Mouse (Mus musculus) NIH3T3 (cell line): Measurements from ENCODE around the gene Tcap.

Experiments
- DNase-seq: peaks from one replicate; pipeline ENCODE4 v3.0.0-alpha.2; 2012; ENCODE audit warnings: low read depth

The Tcap gene

DNA sequence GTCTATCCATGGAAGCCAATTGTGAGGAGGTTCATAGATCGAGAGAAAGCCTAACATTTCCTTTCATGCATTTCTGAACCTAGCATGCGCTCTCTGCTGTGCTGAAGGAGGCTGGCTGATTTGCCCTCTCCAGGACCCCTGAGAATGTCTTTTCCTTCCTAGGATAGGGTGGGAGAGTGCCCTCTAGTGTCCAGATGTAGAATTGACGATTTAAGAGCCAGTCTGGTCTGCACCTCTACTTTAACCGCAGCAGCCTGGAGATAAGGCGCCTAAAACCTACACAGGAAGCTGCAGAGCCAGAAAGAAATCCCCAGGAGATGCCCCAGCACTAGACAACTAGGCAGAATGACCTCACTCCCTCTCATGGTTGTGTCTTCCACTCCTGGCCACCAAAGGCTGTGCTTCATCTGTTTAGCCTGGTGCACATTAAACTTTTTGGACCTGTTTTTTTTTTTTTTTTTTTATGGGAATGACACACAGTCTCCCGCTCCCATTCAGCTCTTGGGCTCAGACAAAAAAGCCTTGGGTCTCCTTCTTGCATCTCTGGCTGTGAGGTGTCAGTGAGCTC lies 27.8 kb upstream of the Tcap start:
- peak; percentile 88 for DNase-seq

- DNase-seq, result no peak
Measured at GRCm38 (mm10) chr11:98356625-98357394, 26.8 kb upstream of the Tcap start.

DNA sequence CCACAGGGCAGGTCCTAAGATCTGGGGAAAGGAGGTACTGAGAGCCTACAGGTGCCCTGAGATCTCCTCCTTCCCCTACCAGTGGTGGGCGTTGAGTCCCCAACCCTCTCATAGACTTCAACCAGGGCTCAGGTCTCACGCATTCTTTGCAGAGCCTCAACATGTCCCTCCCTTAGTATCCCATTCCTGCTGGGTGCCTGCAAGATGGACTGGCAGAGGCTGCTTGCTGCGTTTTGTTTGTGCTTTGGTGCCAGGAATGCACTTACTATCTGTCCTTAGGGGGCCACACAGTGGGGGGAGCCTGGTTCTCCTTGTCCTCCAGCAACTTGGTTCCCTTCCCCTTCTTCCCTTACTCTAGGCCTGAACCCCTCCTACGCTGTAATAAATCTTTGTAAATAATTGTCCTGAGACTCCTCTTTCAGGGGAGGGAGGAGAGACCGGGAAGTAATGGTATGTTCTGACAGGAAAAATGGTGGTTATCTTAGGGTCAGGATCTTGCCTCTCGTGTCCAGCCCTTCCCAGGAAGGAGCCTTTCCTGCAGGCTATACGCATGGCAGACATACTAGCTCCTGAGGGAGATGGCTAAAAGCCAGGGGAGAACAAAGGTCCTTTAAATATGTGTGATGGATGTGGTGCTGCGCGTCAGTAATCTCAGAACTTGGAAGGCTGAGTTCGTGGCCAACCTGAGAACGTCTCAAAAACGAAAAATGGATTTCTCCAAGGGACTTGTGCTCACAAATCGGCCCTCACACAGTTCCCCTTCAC lies 26.0 kb upstream of the Tcap start:
- no peak for DNase-seq

- peak; percentile 98 for DNase-seq
Measured at GRCm38 (mm10) chr11:98358161-98359083, 25.2 kb upstream of the Tcap start, which contains the start of gene Stard3. TSS of gene Stard3 (plus strand) at chr11:98358368.

DNA sequence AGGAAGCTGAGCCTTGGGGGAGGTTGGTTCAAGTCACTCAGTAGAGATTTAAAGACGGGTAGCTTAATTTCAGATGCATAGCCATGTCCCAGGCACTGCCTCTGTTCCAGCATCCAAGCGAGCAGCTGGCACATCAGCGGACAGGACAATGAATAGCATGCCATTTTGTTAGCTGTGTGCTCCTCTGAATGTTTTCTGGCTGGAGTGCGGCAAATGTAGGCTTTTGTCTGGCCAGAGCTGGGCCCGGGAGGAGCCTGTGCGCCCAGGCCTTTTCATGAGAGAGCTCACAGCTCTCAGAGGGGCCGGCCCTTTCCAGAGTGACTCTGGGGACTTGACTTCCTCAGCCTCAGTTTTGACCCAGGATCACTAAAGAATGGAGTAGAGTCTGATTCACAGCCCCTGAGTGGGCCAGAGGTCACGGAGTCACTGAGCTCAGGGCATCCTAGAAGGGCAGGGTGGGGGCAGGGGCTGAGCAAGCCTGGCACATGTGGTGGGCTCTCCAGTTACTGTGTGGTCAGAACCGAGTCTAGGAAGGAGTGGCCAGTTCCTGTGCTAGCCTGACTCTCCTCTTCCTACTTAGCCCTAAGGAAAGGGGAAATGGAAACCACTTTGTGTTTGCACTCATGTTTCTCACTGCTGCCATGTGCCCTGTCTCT lies 22.6 kb upstream of the Tcap start:
- peak; percentile 7 for DNase-seq

GRCm38 (mm10) chr11:98363817-98364216 lies 19.8 kb upstream of the Tcap start:
- no peak for DNase-seq

- DNase-seq, result no peak
Measured at GRCm38 (mm10) chr11:98364410-98364809, 19.2 kb upstream of the Tcap start.

DNA sequence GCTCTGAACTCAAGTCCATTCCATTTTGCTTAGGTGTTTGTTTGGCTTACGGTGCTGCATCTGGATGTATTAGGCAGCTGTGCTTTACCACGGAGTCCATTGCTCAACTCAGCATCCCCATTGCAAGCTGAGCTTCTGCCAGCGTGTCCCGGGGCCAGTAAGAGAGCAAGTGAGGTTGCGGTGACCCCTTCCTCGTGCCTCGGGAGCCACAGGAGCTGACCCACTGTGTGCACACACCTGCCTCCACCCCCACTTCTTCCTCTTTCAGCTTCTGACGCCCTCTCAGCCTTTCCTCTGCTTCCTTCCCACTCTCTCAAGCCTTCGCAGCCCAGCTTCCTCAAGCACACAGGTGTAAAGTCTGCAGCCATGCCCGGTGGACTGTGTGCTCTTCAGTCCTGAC lies 17.3 kb upstream of the Tcap start:
- peak; percentile 60 for DNase-seq

DNA sequence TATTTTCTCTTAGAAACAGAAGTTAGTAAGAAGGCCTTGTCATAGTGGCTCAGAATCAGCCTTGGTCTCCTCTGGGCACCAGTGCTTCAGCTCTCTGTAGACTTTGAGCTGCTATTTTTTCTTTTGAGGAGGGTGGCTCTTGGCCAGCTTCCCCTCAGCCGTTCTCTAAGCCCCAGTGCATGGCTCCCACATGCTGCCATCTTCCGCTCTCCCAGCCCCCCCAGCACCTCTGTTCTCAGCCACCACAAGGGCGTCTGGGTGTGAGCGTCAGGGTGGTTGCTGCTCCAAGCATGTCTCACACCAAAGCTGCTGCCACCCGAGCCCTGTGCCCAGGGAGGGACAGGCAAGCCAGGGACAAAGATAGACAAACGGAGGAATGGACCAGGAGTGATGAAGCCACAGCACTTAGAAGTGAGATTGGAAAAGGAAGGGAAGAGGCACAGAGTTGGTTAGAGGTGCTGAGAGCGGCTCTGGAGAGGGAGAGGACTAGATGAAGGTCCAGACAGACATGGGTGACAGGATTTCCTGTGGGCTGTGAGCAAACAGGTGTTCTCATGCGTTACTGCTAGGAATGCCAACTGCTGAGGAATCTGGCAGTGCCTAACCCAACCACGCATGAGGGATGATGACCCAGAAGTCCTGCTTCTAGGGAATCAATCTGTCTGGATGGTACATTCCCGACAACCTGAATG lies 16.3 kb upstream of the Tcap start:
- DNase-seq, result no peak

- DNase-seq, result no peak
Measured at GRCm38 (mm10) chr11:98367863-98368186, 15.8 kb upstream of the Tcap start.

DNA sequence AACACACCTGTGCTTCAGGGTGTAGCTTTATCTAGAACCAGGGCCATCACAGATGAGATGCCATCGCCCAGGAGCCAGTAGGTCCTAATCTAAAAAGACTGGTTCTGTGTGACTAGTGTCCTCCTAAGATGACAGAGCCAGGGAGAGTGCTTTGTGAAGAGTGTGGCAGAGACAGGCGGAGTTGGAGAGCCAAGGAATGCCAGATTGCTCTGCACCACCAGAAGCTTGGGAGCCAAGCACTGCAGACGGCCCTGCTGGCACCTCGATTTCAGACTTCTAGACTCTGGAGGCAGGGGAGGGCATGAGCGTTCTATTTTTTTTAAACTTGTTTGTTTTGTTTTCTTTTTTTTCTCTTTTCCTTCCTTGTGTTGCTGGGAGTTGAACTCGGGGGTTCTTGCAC lies 14.3 kb upstream of the Tcap start:
- no peak for DNase-seq

DNA sequence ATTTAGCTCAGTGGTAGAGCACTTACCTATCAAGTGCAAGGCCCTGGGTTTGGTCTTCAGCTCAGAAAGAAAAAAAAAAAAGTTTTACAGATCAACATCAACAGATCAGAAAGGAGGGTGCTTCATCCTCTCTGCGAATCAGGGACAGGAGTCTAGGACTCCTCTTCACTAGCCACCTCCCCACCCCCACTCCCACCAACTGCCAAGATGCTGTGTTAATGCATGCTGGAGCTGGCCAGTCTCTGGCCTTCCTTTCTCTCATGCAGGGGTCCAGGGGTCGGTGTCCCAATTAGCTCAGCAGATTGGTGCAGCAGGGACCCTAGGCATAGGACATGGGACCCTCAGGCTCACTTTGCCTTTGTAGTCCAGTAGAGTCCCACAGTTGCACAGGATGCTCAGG lies 13.0 kb upstream of the Tcap start:
- DNase-seq, result no peak

- no peak for DNase-seq
Measured at GRCm38 (mm10) chr11:98371556-98372240, 11.9 kb upstream of the Tcap start.

GRCm38 (mm10) chr11:98372406-98372805 lies 11.2 kb upstream of the Tcap start:
- peak; percentile 88 for DNase-seq

DNA sequence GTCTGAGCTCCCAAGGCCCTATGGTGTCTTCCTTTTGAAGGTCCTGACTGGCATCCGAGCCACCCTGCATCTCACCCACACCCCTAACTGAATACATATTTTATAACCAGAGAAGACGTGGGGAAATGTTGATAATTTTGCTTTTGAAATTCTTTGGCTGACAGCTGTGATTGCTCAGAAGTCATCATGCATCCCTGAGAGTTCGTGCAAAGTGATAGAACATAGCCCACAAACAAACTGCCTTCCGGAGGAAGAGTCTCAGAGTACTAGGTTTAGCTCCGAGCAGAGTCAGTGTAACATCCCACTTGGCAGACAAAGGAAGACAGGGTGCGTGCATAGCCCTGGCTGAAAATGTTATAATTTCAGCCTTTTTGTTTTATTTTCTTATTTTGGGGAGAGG lies 10.4 kb upstream of the Tcap start:
- DNase-seq, result no peak

- no peak for DNase-seq
Measured at GRCm38 (mm10) chr11:98374266-98374665, 9.3 kb upstream of the Tcap start.

DNA sequence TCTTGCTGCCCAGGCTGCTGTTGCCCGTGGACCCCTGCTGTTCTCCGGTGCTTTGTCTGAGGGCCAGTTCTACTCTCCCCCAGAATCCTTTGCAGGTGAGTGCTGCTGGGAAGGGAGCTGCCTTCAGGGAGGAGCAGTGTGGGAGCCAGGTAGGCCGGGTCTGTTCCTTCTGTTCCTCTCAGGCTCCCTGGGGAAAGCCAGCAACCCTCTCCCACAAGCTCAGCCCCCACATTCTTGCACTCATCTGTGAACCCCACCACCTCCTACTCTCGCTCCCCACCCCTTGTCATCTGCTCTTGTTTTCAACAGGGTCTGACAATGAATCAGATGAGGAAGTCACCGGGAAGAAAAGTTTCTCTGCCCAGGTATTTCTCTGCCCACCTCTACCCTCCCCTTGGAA lies 6.9 kb upstream of the Tcap start:
- DNase-seq, result no peak

DNA sequence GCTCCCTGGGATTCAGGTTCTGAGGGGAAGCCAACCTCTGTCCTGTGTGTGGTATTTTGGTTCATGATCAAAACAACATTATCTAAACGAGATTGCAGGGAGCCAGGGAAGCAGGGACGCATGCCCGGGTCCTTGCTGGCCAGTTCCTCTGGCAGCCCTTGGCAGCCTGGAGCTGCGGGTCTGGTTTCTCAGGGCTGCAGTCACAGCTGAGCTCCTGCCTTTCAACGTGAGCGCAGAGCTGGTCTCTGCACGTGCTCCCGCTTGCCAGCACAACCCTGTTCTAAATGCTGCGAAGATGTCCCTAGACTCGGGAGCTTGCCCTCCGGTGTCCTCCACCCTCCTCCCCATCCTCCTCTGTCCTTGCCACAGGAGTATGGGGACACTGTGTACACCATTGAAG lies 5.8 kb upstream of the Tcap start:
- DNase-seq, result no peak

DNA sequence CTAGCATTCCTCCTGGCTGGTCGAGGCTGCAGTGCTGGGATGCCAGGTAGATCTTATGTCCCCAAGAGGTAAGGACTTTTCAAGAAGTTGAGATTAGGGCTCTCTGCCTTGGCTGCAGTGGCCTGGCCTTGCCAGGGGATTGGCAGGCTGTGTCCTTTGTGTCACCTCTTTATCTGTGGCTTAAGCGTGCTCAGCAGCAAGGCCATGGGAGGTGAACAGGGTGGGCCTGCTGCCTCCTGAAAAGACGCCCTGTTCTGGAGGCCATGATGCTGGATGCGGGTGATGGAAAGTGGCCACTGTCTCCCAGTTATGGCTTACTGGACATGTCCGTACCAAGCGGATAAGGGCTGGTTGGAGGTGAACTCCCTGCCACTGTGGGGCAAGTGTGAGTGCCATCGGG lies 4.2 kb upstream of the Tcap start:
- DNase-seq, result no peak

DNA sequence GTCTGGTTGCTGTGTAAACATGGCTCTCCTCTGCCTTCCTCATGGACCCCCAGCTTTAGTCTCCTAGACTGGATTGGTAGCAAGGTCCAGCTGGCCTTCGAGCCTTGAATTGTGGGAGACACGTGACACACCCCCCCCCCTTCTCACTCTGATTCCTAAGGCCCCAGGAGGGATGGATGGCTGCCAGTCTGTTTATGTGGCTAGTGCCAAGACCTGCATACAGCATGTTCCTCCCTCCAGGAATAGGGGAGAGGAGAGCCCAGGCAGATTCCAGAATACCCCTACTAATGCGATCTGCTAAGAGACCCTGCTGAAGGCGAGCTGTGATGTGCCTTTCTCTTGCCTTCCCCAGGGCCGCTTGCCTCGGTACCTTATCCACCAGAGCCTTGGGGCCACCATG lies 3.5 kb upstream of the Tcap start:
- DNase-seq, result peak; percentile 36

GRCm38 (mm10) chr11:98381651-98382050 lies 2.0 kb upstream of the Tcap start:
- no peak for DNase-seq
